Mouse (Mus musculus) midbrain, embryonic 16.5 days (tissue): ENCODE measurements around the gene Itgam. TPM values are rescaled to one million over a fixed set of nuclear protein-coding genes. Genes with fewer than 3 reads are reported as not detected.
"Not testable (repeated sequence)": the region's sequence is repeated elsewhere in the genome, so short reads cannot be mapped to it uniquely, and the experiment has no call there.

Experiments
- ATAC-seq: fragments of 200-750 bp; cut with Nextera tagmentation; 2 replicates; pipeline ENCODE4 v1.8.0; 2017; ENCODE audit warnings: moderate TSS enrichment
- H3K27ac ChIP-seq: fragments of 300-500 bp; sonication (generic); 2 replicates; pipeline ENCODE4 v1.5.1; 2014; ENCODE audit warnings: mild to moderate bottlenecking, low read length, mixed read lengths
- H3K27me3 ChIP-seq: fragments of 300-500 bp; sonication (generic); 2 replicates; pipeline ENCODE4 v1.6.1; 2014; ENCODE audit warnings: low read depth, low read length, mixed read lengths; ENCODE audit not compliant: control insufficient read depth, insufficient read depth
- H3K36me3 ChIP-seq: fragments of 300-500 bp; sonication (generic); 2 replicates; pipeline ENCODE4 v1.6.1; 2014; ENCODE audit warnings: mild to moderate bottlenecking, low read length, moderate library complexity, mixed read lengths; ENCODE audit not compliant: control insufficient read depth, insufficient read depth
- H3K4me1 ChIP-seq: fragments of 300-500 bp; sonication (generic); 2 replicates; pipeline ENCODE4 v1.6.1; 2014; ENCODE audit warnings: mild to moderate bottlenecking, low read length, mixed read lengths; ENCODE audit not compliant: control insufficient read depth, insufficient read depth
- H3K4me2 ChIP-seq: fragments of 300-500 bp; sonication (generic); 2 replicates; pipeline ENCODE4 v1.6.1; 2014; ENCODE audit warnings: mild to moderate bottlenecking, low read length, mixed read lengths
- H3K4me3 ChIP-seq: fragments of 300-500 bp; sonication (generic); 2 replicates; pipeline ENCODE4 v1.5.1; 2014; ENCODE audit warnings: low read depth, mild to moderate bottlenecking, low read length, moderate library complexity, mixed read lengths
- H3K9ac ChIP-seq: fragments of 300-500 bp; sonication (generic); 2 replicates; pipeline ENCODE4 v1.6.1; 2014; ENCODE audit warnings: low read depth, low read length, mixed read lengths
- H3K9me3 ChIP-seq: fragments of 300-500 bp; sonication (generic); replicated peaks from 2 replicates; pipeline ENCODE4 v1.6.1; 2014; ENCODE audit warnings: mild to moderate bottlenecking, low read length, mixed read lengths; ENCODE audit not compliant: control insufficient read depth, poor library complexity, severe bottlenecking
- WGBS: fragments of 180-500 bp; shearing (Covaris S2); extraction: QIAGEN DNeasy Blood & Tissue Kit; methylation state at CpG from one replicate; pipeline ENCODE4 v1.1.7; 2014; 5-methylcytosine and 5-hydroxymethylcytosine counted together
- polyA plus RNA-seq: library from polyadenylated mRNA; unstranded; fragments of >200 nt; fragmentation: Nextera tagmentation; extraction: Ambion mirVana; gene quantifications from 2 replicates; pipeline ENCODE4 v1.2.1, GENCODE M21; 2015

Itgam gene
- polyA plus RNA-seq, 1 experiment from 2014 or later, result 0.90 TPM

GRCm38 (mm10) chr7:128024932-128025331, 37.5 kb upstream of the Itgam start:
- Histone ChIP-seq H3K9ac (no peak overlapping the region), H3K4me2 (no peak overlapping the region), H3K9me3 (no peaks in the 10 kb centered on the region), H3K27ac (no peak overlapping the region), H3K36me3 (no peaks in the 10 kb centered on the region), H3K4me3 (no peak overlapping the region), H3K27me3 (no peaks in the 10 kb centered on the region), H3K4me1 (no peaks in the 10 kb centered on the region)
- 84% methylated on average over 4 of the region's 4 CpGs for WGBS
- no peak for ATAC-seq

GRCm38 (mm10) chr7:128025381-128025780, 37.1 kb upstream of the Itgam start:
- Histone ChIP-seq H3K4me1 (no peaks in the 10 kb centered on the region), H3K36me3 (no peaks in the 10 kb centered on the region), H3K27me3 (no peaks in the 10 kb centered on the region), H3K4me3 (no peak overlapping the region), H3K4me2 (no peak overlapping the region), H3K27ac (no peak overlapping the region), H3K9ac (no peak overlapping the region), H3K9me3 (no peaks in the 10 kb centered on the region)
- 89% methylated on average over 4 of the region's 4 CpGs for WGBS
- no peak for ATAC-seq

- no peak overlapping the region for H3K4me2 ChIP-seq
- H3K27ac ChIP-seq, result no peak overlapping the region
- H3K9me3 ChIP-seq, result no peaks in the 10 kb centered on the region
- H3K4me1 ChIP-seq, result no peaks in the 10 kb centered on the region
- no peak overlapping the region for H3K9ac ChIP-seq
- no peak overlapping the region for H3K4me3 ChIP-seq
- 42% methylated on average over 9 of the region's 9 CpGs for WGBS
- no peaks in the 10 kb centered on the region for H3K27me3 ChIP-seq
- peak; percentile 80 for ATAC-seq
- no peaks in the 10 kb centered on the region for H3K36me3 ChIP-seq
These were observed 30.9 kb upstream of the Itgam start for GRCm38 (mm10) chr7:128031403-128031976.

DNA sequence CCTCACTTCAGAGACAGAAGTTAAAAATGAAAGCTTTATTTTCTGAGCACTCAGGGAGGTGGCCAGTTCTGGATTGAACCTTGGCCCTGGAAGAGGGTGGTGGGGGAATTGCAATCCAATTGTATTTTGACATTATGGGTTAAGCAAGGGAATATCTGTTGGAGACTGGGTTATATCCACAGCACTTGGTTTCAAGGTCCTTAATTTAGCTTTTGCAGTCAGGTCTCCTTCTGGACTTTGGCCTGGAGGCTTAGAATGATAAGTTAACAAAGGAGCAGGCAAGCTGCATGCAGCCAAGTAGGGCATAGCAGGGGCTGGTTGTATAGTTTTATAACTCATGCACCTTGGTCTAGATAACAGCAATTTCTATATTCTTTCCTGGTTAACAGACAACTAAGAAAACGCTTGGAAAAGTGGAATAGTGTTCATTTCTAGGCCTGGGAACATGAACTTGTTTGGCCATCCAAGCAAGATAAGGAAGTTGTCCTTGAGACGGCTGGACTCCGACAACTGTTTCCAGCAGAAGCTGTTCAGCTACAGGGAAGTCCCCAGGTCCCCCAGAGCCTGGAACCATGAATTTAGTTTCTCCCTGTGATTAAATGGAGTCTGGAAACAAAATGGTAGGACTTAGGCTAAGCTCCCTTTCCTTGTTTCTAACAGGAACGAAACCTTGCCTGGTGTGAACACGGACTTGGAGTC, 30.0 kb upstream of the Itgam start:
- H3K27me3 ChIP-seq, result no peaks in the 10 kb centered on the region
- 91% methylated on average over 5 of the region's 5 CpGs for WGBS
- H3K4me1 ChIP-seq, result no peaks in the 10 kb centered on the region
- no peaks in the 10 kb centered on the region for H3K9me3 ChIP-seq
- no peak for ATAC-seq
- H3K9ac ChIP-seq, result no peak overlapping the region
- no peaks in the 10 kb centered on the region for H3K36me3 ChIP-seq
- H3K27ac ChIP-seq, result no peak overlapping the region
- H3K4me2 ChIP-seq, result no peak overlapping the region
- H3K4me3 ChIP-seq, result no peak overlapping the region

GRCm38 (mm10) chr7:128032989-128033293, 29.5 kb upstream of the Itgam start:
- 84% methylated on average over 3 of the region's 3 CpGs for WGBS
- Histone ChIP-seq H3K4me3 (no peak overlapping the region), H3K36me3 (no peaks in the 10 kb centered on the region), H3K27me3 (no peaks in the 10 kb centered on the region), H3K9me3 (no peaks in the 10 kb centered on the region), H3K9ac (no peak overlapping the region), H3K4me1 (no peaks in the 10 kb centered on the region), H3K4me2 (no peak overlapping the region), H3K27ac (no peak overlapping the region)
- no peak for ATAC-seq

DNA sequence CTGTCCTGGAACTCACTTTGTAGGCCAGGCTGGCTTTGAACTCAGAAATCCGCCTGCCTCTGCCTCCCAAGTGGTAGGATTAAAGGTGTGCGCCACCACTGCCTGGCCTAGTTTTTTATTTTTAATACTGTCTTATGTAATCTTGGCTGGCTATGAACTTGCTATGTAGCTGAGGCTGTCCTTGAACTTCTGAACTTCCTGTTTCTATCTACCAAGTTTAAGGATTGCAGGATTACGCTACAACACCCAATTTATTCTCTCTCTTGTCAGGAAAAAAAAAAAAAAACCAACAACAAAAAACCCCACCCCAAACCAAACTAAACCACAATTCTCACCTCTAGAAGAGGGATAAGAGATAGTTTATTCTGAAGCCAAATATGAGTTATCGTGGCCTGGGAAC, 28.8 kb upstream of the Itgam start:
- Histone ChIP-seq H3K9me3 (no peaks in the 10 kb centered on the region), H3K4me1 (no peaks in the 10 kb centered on the region), H3K4me2 (no peak overlapping the region), H3K36me3 (no peaks in the 10 kb centered on the region), H3K27me3 (no peaks in the 10 kb centered on the region), H3K9ac (no peak overlapping the region), H3K27ac (no peak overlapping the region), H3K4me3 (no peak overlapping the region)
- 96% methylated on average over 4 of the region's 4 CpGs for WGBS
- no peak for ATAC-seq

- H3K27me3 ChIP-seq, H3K9ac ChIP-seq, ATAC-seq, H3K4me3 ChIP-seq, H3K9me3 ChIP-seq, H3K4me1 ChIP-seq, H3K27ac ChIP-seq, H3K36me3 ChIP-seq, H3K4me2 ChIP-seq: not testable (repeated sequence)
- WGBS, result 91% methylated on average over 14 of the region's 15 CpGs
These were observed 20.1 kb upstream of the Itgam start for GRCm38 (mm10) chr7:128042161-128042820.

DNA sequence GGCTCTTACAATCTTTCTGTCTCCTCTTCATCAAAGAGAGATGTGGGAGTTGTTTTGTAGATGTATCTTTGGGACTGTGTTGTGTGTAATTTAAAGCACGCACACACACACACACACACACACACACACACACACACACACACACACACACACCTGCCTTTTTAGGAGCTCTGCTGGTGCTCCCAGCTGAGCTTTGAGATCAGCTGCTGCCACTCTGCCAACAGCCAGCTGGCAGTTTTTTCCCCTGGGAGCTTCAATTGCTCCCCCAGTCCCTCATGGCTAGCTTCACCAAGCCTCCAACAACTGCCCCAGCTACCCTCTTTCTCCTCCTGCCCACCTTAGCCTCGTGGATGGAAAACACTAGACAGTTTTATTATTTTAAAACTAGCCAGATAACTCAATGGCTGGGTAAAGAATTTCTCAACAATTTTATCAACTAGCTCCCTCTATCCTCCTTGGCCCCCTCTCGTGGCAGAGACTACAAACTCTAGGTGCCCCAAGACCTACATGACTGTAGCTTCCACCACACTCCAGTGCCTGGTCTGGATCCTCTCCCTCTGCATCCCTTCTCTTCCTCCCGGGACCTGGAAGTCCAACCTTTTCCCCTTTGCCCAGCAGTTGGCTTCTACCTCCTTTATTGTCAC, 18.2 kb upstream of the Itgam start:
- Histone ChIP-seq H3K4me3 (no peak overlapping the region), H3K27ac (no peak overlapping the region), H3K36me3 (no peaks in the 10 kb centered on the region), H3K9me3 (no peaks in the 10 kb centered on the region), H3K4me1 (no peaks in the 10 kb centered on the region), H3K27me3 (no peaks in the 10 kb centered on the region), H3K4me2 (no peak overlapping the region), H3K9ac (no peak overlapping the region)
- WGBS, result 76% methylated on average over 4 of the region's 4 CpGs
- ATAC-seq, result no peak

GRCm38 (mm10) chr7:128045640-128046039, 16.8 kb upstream of the Itgam start:
- H3K27me3 ChIP-seq, result no peaks in the 10 kb centered on the region
- no peak overlapping the region for H3K27ac ChIP-seq
- no peak for ATAC-seq
- 65% methylated on average over 2 of the region's 2 CpGs for WGBS
- no peak overlapping the region for H3K9ac ChIP-seq
- H3K4me3 ChIP-seq, result no peak overlapping the region
- no peaks in the 10 kb centered on the region for H3K4me1 ChIP-seq
- H3K36me3 ChIP-seq, result no peaks in the 10 kb centered on the region
- H3K4me2 ChIP-seq, result no peak overlapping the region
- no peaks in the 10 kb centered on the region for H3K9me3 ChIP-seq
